Mouse (Mus musculus) ES-E14 (cell line): Measurements from ENCODE around the gene Gm6993. TPM values are rescaled to one million over a fixed set of nuclear protein-coding genes. Genes with fewer than 3 reads are reported as not detected.

Experiments
- DNase-seq: peaks from one replicate; pipeline ENCODE4 v3.0.0-alpha.2; 2013; ENCODE audit warnings: low read depth, low spot score
- H3K27ac ChIP-seq: 2 replicates; pipeline ENCODE4 v1.5.1; 2012; ENCODE audit warnings: low read depth, mild to moderate bottlenecking, low read length, moderate library complexity, mixed read lengths; ENCODE audit not compliant: poor library complexity, insufficient read depth, severe bottlenecking
- H3K36me3 ChIP-seq: 2 replicates; pipeline ENCODE4 v1.6.1; 2012; ENCODE audit warnings: mild to moderate bottlenecking, low read length, moderate library complexity, mixed read lengths; ENCODE audit not compliant: control insufficient read depth, poor library complexity, insufficient read depth, severe bottlenecking
- H3K4me1 ChIP-seq, 2 experiments: fragments of 150-350 bp in 1 of 2; sonication (generic) in 1 of 2; 2 replicates each; pipeline ENCODE4 v1.6.1; 2012; ENCODE audit warnings: low read length in 2 of 2, mild to moderate bottlenecking in 1 of 2, mixed read lengths in 1 of 2; ENCODE audit not compliant: control insufficient read depth in 2 of 2, insufficient read depth in 2 of 2, poor library complexity in 1 of 2
- H3K4me3 ChIP-seq, 2 experiments: fragments of 150-350 bp in 1 of 2; sonication (generic) in 1 of 2; 2 replicates each; pipeline ENCODE4 v1.5.1; 2012; ENCODE audit warnings: low read length in 2 of 2, low read depth in 1 of 2, mild to moderate bottlenecking in 1 of 2, mixed read lengths in 1 of 2; ENCODE audit not compliant: insufficient read depth in 1 of 2, poor library complexity in 1 of 2, severe bottlenecking in 1 of 2
- H3K9ac ChIP-seq: 2 replicates; pipeline ENCODE4 v1.6.1; 2012; ENCODE audit warnings: low read depth, mild to moderate bottlenecking, low read length, mixed read lengths; ENCODE audit not compliant: poor library complexity, insufficient read depth, severe bottlenecking
- H3K9me3 ChIP-seq: fragments of 150-350 bp; sonication (generic); 2 replicates; pipeline ENCODE4 v1.6.1; 2012; ENCODE audit warnings: low read depth, mild to moderate bottlenecking, low read length; ENCODE audit not compliant: control insufficient read depth, insufficient read depth
- CHD2 ChIP-seq: IDR thresholded peaks from 2 replicates; pipeline ENCODE4 v1.6.1; 2014; ENCODE audit warnings: mild to moderate bottlenecking, low read depth, low read length, inconsistent platforms
- HCFC1 ChIP-seq: IDR thresholded peaks from 2 replicates; pipeline ENCODE4 v1.6.1; 2012; ENCODE audit warnings: low read length, inconsistent platforms, borderline replicate concordance; ENCODE audit not compliant: insufficient read depth
- MAFK ChIP-seq: IDR thresholded peaks from 2 replicates; pipeline ENCODE4 v1.6.1; 2014; ENCODE audit warnings: mild to moderate bottlenecking, low read depth, low read length, inconsistent platforms; ENCODE audit not compliant: insufficient read depth
- ZC3H11A ChIP-seq: IDR thresholded peaks from 2 replicates; pipeline ENCODE4 v1.6.1; 2012; ENCODE audit warnings: low read depth, mild to moderate bottlenecking, inconsistent platforms, low read length, borderline replicate concordance
- ZNF384 ChIP-seq: IDR thresholded peaks from 2 replicates; pipeline ENCODE4 v1.6.1; 2012; ENCODE audit warnings: low read depth, low read length, inconsistent platforms
- in situ Hi-C, 2 experiments: fragments of 600-800 bp; cut with MboI; formaldehyde crosslinking; loops; one replicate each; pipeline ENCODE4 v1.15.1; 2025; ENCODE audit warnings: low sequenced_read_pairs in 2 of 2, inconsistent platforms in 1 of 2; ENCODE audit not compliant: unreplicated experiment in 2 of 2
- total RNA-seq: library from RNA; depleted of rRNA; stranded (reverse); fragments of 300-350 nt; gene quantifications from 2 replicates; pipeline ENCODE4 v1.2.3, GENCODE M21; 2012; rRNA removed

The Gm6993 gene
- total RNA-seq: not detected in 2 replicates

DNA sequence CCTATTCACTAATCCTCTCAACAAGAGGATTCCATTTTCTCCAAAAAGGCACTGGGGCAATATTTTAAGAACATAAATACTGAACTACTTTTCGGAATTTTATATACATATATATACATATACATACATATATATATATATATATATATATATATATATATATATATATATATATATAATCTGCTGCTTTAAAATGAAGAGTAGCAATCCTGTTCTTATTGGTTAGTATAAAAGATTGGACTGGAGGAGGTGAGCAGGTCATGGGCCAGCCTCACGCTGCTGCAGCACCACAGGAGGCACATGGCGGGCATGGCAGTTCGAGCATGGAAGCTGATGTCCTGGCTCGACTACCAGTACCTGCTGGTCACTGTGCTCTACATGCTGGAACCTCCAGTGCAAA, at the start of gene Gm6993:
TSS of gene Gm6993 (plus strand) at position 301 of the 400 bp plus-strand sequence.
- H3K4me1 ChIP-seq: peaks cover 3 to 11% of the 10 kb centered on the region in 2 experiments; a peak in 2 of 4 replicates
- no peak within 1 kb of the TSS for H3K27ac ChIP-seq
- DNase-seq: no peak
- no peaks in the 10 kb centered on the region for H3K9me3 ChIP-seq
- in situ Hi-C loops: no loop called here
- no peak within 1 kb of the TSS for H3K9ac ChIP-seq
- TF ChIP-seq HCFC1: no peak
- no peak for TF ChIP-seq ZC3H11A
- no peak for TF ChIP-seq CHD2
- no peak for TF ChIP-seq MAFK
- TF ChIP-seq ZNF384: no peak
- H3K36me3 ChIP-seq: no peaks in the 10 kb centered on the region
- no peak within 1 kb of the TSS for H3K4me3 ChIP-seq

DNA sequence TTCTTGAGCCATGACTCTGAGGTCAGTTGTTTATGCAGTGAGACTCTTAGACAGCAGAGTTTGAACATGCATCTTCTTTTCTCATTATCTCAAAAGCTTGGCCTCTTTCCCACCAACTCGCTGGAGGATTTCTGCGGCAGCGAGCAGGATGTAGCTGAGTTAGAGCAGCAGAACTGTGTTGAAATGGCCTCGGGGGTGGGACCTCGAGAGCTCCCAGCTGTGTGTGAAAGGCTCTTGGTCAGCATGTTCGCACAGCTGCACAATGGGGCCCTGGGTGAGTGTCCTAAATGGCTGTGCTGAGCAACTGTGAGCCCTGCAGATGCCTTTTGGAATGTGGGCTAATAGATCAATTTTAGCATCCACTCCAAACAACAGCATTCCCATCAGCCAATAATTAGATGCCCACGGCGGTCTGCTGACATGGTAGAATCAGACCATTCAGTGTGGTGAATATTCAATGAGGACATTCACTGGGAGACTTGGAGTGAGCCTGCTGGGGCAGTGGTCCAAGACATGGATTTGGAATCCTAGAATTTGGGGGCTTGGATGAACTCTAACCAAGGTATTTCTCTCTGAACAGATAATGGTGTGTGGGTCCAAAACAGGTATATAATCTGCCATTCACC, 49.1 kb upstream of the Gm6993 start:
- in situ Hi-C loops: no loop called here
- Histone ChIP-seq H3K9me3 (no peaks in the 10 kb centered on the region), H3K9ac (no peak overlapping the region), H3K36me3 (no peaks in the 10 kb centered on the region), H3K27ac (no peak overlapping the region), H3K4me1 (no peaks in the 10 kb centered on the region), H3K4me3 (no peak overlapping the region)
- DNase-seq: no peak
- no peak for TF ChIP-seq ZC3H11A
- TF ChIP-seq ZNF384: no peak
- no peak for TF ChIP-seq CHD2
- TF ChIP-seq MAFK: no peak
- TF ChIP-seq HCFC1: no peak

DNA sequence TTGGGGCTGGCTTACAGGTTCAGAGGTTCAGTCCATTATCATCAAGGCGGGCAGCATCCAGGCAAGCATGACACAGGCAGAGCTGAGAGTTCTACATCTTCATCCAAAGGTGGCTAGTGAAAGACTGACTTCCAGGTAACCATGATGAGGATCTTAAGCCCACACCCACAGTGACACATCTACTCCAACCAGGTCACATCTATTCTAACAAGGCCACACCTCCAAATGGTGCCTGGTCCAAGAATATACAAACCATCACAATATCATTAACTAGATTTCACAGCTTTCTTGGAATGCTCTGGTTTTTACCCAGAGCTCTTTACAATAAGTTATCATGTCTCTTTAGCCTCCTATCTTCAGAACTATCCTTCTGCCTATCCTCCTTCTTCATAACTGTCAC, 38.1 kb upstream of the Gm6993 start:
- Histone ChIP-seq H3K4me1 (no peaks in the 10 kb centered on the region), H3K36me3 (no peaks in the 10 kb centered on the region), H3K9ac (no peak overlapping the region), H3K9me3 (no peaks in the 10 kb centered on the region), H3K27ac (no peak overlapping the region), H3K4me3 (no peak overlapping the region)
- in situ Hi-C loops: no loop called here
- TF ChIP-seq ZC3H11A (no peak), MAFK (no peak), CHD2 (no peak), ZNF384 (no peak), HCFC1 (no peak)
- no peak for DNase-seq

DNA sequence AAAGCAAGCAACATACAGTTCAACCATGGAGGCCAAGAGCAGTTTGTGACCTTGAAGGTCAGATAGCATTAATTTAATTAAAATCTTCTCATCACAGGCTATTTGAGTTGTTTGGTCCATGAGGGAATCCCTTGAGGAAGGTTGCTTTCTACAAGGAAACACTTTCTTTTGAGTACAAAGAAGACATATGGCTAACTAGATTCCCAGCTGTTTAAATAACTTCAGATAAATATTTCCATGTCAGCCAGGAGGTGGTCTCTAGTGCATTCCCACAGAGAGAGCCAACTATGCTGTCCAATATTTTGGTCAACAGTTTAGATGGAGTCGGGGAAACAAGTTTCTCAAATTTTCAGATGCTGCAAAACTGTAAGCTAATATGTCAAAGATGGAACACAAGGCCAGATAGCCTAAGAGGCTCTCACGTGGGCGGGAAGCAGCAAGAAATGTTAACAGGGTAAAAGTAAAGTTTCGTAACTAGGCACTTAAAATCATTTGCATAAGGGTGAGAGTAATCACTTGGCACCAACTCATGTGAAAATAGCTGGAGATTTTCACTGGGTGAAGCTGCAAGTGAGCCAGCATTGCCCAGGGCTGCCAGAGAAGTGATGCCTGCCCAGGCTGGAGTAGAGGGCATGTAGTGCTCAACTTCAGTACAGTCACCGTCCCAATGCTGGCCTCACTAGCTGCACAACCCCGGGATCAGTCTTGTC, 36.7 kb upstream of the Gm6993 start:
- Histone ChIP-seq H3K4me3 (no peak overlapping the region), H3K4me1 (no peaks in the 10 kb centered on the region), H3K36me3 (no peaks in the 10 kb centered on the region), H3K27ac (no peak overlapping the region), H3K9ac (no peak overlapping the region), H3K9me3 (no peaks in the 10 kb centered on the region)
- in situ Hi-C loops: no loop called here
- no peak for TF ChIP-seq CHD2
- TF ChIP-seq HCFC1: no peak
- TF ChIP-seq ZNF384: no peak
- no peak for TF ChIP-seq ZC3H11A
- DNase-seq: no peak
